Mouse (Mus musculus) ovary, adult 18-20 months (tissue): ENCODE data around the gene Lipm.

Experiments used
- DNase-seq: peaks from one replicate; pipeline ENCODE4 v3.0.0; 2022; ENCODE audit warnings: low spot score, mixed read lengths

The Lipm gene

GRCm38 (mm10) chr19:34100633-34101032 is at the start of gene Lipm:
Gene Lipm (plus strand): TSS chr19:34100933.
- no peak for DNase-seq

DNA sequence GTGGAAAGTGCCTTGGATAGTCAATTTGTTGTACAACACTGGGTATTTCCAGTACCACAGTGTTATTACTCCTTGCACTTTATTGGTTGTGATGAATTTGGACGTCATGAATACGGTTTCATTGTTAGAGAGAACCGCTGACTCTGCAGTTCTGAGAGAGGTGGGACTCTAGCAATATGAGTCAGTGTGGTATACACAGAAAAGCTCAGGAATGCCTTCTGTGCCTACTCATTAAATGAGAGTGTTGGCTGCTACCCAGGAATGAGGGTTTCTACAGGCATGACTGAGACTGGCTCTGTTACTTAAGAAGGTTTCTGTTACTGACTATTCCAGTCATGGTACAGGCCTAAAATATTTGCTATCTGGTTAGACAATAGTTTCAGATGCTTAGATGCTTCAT is 49.2 kb upstream of the Lipm start:
- no peak for DNase-seq

GRCm38 (mm10) chr19:34063547-34063946 is 37.2 kb upstream of the Lipm start:
- DNase-seq = no peak

DNA sequence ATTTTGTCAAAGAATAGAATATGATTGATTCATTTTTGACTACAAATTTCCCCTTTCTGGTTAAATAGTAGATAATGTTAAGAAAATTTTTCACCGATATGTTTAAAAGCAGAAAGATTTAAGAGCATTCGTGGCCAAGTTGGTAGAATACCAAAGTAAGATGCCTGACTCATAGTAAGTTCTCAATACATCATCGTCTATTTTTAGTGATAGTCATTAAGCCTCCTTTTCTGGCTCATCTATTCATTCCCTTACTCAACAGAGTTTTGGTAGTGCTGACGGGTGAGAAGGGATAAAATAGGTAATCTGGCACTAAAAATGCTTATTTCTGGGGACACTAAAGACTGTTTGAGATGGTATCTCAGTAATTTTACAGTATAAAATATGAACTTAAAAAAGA is 36.7 kb upstream of the Lipm start:
- no peak for DNase-seq

DNA sequence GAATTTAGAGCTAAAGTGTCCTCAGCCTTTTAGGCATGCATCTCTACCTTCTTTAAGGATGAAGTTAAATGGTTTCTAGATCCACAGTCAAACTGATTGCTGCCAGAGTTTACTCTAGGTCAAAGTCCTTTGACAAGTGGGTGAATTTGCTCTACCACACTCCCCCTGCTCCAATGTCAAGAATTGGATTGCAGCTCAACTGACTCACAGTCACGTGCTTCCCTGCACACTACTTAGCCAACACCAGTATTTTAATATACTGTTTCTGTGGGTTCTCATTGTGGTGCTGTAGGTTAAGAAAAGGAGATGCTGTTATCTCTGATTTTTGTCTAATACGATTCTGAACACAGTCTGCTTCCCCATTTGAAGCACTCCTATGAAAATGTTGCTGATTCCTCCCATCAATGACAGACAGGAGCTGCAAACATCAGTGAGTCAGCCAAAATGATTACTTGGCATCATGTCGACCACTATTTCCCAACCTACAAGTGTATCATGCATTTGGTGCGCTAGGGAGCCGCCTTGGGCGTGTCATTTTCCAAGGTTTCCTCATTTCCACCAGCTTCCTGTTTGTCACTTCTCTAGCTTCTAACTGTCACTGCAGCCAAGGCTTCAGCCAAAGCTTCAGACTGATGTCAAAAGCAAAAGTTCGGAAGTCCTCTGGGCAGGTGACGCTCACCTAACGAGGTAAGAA is 33.8 kb upstream of the Lipm start, which contains the start of gene Lipn:
Lipn (plus strand) TSS at position 580 of the 694 bp plus-strand sequence.
- DNase-seq = no peak

DNA sequence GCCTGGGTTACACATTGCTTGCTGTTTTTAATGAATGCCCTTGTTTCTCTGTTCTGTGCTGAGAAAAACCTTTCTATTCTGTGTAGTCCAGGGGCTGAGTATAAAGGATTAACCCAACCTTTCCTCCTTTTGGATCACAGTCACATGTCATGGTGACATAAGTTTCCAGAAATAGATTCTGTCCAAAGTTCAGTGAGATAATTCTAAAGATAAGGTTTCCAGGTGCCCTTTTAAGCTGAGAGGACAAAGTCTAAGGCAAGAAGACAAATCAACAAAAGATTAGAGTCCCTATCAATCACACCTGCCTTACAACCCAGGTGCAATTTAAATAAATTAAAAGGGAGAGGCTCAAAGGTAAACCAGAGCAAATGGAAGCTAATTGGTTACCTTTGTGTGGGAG is 26.5 kb upstream of the Lipm start:
- DNase-seq = no peak

- no peak for DNase-seq
Observed at GRCm38 (mm10) chr19:34078130-34078529, 22.6 kb upstream of the Lipm start.

DNA sequence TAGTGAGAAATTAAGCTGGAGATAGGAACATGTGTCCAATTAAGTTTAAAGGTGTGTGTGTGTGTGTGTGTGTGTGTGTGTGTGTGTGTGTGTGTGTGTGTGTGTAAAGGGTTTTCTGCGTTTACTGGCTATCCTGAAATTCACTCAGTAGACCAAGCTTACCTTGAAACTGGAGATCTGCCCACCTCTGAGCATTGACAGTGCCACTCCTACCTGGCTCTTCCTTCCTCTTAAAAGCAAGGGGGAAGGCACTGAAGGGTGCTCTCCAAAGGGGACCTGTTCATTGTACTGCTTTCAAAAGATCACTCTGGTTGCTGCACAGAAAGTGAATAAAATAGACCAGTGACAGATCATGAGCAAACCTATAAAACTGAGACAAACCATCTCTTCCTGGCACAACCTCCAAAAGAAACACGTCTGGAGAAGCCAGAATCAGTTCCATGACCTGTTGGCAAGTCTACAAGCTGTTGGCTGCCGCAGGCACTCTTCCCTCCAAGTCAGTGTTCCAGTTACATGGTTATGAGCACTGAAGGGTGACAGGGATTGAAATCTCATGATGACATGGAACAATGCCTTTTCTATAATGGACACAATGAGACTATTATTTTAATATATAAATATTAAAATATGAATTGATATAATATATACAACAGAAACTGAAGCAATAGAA is 11.6 kb upstream of the Lipm start:
- DNase-seq = no peak

GRCm38 (mm10) chr19:34095381-34095780 is 5.4 kb upstream of the Lipm start:
- no peak for DNase-seq

DNA sequence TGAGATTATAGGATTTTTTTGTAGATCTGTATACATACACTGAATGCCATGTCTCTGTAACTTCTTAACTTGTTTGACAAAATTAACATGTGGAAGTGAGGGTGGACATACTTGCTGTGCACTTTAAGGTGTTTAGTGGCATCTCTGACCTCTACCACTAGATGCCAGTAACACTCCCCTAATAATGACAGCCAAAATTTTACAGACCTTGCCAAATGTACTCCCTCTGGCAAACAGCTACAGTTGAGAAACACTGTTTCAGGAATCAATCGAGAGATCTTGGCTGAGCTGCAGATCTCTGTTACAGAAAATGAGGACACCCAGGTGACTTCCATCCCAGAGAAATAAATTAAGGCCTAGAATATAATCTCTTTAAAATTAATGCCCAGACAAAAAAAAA is 4.5 kb upstream of the Lipm start:
- DNase-seq = no peak

DNA sequence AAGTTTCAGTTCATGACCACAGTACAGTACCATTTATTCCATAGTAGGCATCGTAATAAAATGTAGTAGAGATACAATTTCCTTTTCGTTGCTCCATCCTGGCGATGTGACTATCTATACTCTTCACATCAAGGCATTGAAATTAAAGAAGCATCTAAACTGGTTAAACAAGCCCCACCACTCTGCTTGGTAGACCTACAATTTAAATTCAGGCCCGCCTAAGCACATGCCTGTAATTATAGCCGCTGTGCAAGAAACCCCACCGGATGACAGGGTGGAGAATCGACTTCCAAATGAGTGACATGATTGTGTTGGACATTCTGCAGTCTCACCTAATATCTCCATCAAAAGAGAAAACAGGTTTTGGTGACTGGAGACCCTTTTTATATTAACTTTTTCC is 1.2 kb downstream of the Lipm start:
- DNase-seq = no peak

DNA sequence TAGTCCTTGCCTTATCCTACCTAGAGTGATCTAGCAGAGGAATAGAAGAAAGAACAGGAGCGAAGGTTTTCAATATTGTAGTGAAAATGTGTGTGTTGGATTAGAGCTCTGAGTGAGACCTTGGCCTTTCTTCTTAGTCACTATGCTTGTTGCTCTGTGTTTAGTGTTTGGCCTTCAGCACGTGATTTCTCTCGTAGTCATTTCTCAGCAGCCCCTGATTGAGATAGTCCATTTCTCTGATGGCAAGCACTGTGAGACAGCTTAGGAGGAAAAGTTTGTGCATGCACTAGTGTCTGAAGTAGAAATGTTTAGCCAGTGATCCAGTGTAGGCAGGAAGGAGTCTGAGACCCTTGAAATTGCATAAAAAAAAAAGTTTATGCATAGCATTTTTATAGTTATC is 4.1 kb downstream of the Lipm start:
- no peak for DNase-seq

DNA sequence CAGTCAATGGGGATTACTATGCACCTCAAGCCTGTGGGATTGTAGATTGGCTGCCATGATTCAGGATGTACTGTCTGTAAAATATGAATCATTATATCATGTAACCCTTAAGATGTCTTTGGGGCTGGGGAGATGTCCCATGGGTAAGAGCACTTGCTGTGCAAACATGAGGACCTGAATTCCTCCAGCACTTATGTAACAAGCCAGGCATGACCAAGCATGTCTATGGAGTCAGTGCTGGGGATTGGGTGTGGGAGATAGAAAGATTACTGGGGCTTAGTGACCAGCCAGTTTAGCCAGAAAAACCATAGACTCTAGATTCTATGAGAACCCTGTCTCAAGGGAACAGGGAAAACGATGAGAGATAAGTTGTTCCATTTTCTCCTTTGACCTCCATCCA is 18.4 kb downstream of the Lipm start:
- no peak for DNase-seq

DNA sequence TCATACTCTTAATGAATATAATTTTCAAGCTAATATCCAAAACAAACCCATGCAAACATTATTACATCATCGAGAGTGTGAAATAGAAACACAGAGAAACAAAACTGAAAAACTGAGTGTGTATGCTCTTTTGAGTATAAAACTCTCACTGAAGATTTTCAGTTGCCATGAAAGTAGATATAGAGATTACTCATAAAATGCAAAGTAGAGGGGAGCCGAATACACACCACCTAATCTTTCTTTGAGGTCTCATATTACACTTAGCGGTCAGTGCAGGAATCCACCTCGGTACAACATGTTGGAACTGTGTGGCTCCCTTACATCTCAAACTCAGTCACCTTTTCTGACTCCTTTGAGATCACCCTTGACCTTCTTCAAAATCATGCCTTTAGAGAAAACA is 18.9 kb downstream of the Lipm start:
- DNase-seq = no peak

DNA sequence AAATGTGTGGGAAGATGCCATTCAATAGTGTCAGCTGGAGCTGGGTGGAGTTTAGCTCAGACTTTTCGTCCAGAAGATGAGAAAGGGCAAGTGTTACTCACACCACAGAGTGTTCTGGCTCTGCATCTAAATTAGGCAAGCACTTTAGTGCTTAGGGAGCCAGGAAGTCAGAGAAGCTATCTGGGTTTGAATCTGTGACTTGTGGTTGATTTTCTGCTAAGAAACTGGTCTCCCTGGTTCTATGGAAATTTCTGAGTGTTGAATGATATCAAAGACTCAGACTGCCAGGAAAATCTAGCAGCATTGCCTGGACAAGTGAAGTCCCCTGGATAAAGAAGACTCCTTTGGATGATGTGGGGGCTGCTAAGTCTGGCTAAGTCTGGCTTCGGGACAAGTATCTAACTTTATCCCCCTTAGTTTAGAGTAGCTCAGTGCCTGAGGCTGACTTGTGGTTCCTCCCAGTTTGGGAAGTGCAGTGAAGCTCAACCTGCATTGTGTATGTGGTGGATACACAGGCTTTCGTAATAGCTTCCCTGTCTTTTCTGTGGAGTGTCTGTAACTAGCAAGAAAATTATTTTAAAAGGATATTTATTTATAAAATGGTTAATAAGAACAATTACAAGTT is 19.5 kb downstream of the Lipm start:
- DNase-seq = no peak

- DNase-seq = no peak
Observed at GRCm38 (mm10) chr19:34138720-34139430, 38.1 kb downstream of the Lipm start.

GRCm38 (mm10) chr19:34139431-34140046 is 38.8 kb downstream of the Lipm start:
- DNase-seq = no peak

GRCm38 (mm10) chr19:34148421-34148820 is 47.7 kb downstream of the Lipm start:
- no peak for DNase-seq

- no peak for DNase-seq
Observed at GRCm38 (mm10) chr19:34151909-34152308, 51.2 kb downstream of the Lipm start.

GRCm38 (mm10) chr19:34153263-34154144 is 52.8 kb downstream of the Lipm start:
- no peak for DNase-seq

- DNase-seq = no peak
Observed at GRCm38 (mm10) chr19:34162693-34163092, 62.0 kb downstream of the Lipm start.
